Mouse (Mus musculus): Measurements from ENCODE around the gene Nrxn1. TPM values are rescaled to one million over a fixed set of nuclear protein-coding genes. Genes with fewer than 3 reads are reported as not detected.

Nrxn1 gene
- total and polyA plus RNA-seq, 3 experiments: not detected

DNA sequence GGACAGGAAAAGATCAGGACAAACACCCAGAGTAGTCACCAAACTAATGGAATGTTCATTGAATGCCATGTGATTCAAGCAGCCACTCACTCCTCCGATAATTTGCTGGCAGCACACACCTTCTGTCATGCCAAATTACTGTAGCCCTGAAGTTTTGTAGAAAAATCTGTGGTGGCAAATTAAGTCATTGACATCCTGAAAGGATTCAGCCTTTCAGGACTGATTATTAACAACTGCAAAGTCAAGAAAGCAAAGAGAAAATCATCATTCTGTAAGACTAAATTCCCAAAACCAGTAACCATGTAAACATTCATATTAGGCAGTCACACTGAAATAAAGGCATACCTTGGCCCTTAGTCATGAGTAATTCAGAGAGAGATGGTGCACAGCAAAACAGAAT, 662.7 kb downstream of the Nrxn1 start:
- Histone ChIP-seq H3K9me3 (replicated peaks; ENCODE audit: low read length) (peaks cover 23% of the 10 kb centered on the region), H3K4me1 (ENCODE audit: control insufficient read depth in 1 of 2, insufficient read depth in 2 of 2) (no peaks in the 10 kb centered on the region), H3K4me3 (replicated peaks in 1 of 3; ENCODE audit: low read depth in 2 of 3, low read length in 2 of 3, poor library complexity in 1 of 3) (no peak overlapping the region), H3K9ac (ENCODE audit: insufficient read depth, low read depth) (no peak overlapping the region), H3K79me2 (replicated peaks; ENCODE audit: control insufficient read depth, extremely low read depth, insufficient read depth, poor library complexity, severe bottlenecking) (no peaks in the 10 kb centered on the region), H3K4me2 (ENCODE audit: insufficient read depth, low read depth, poor library complexity, severe bottlenecking) (no peak overlapping the region), H3K36me3 (replicated peaks in 1 of 2; ENCODE audit: control insufficient read depth in 1 of 2, insufficient read depth in 1 of 2, low read length in 1 of 2) (no peaks in the 10 kb centered on the region), H3K27ac (ENCODE audit: insufficient read depth, low read depth) (no peak overlapping the region), H3K27me3 (replicated peaks) (no peaks in the 10 kb centered on the region)
- no peak for TF ChIP-seq ETS1 (conservative IDR thresholded peaks at IDR 0.05; ENCODE audit: low read depth, low read length)
- TF ChIP-seq CHD1 (IDR thresholded peaks at IDR 0.05; ENCODE audit: low read depth, low read length): no peak
- in situ Hi-C loops (cut with MboI; ENCODE audit: low pct_ligation_motif_present, low pct_unique_long_range_greater_than_20kb, low sequenced_read_pairs): no loop called here
- DNase-seq (ENCODE audit: extremely low read depth): no peak
- dilution Hi-C loops (cut with MboI; ENCODE audit: extremely low pct_ligation_motif_present, extremely low pct_unique_long_range_greater_than_20kb, low sequenced_read_pairs): no loop called here

DNA sequence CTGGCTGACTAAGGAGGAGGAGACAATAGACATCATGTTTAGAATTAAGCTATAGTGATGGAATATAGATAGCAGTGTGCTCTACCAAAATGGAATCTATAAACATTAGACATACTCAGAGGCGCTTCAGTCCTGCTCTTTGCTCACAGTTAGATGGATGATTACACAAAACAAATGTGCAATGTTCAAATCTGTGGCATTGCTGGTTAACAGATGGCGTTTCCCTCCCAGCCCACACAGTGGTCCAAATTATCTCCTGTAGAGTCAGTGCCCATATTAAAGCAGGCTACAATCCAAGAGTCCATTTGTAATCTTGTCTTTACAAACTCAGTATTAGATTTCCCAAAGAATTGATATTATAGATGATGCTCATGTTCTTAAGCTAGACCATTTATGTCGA, 666.9 kb downstream of the Nrxn1 start:
- H3K4me1 ChIP-seq (ENCODE audit: control insufficient read depth in 1 of 2, insufficient read depth in 2 of 2): no peaks in the 10 kb centered on the region
- H3K4me3 ChIP-seq (replicated peaks in 1 of 3; ENCODE audit: low read depth in 2 of 3, low read length in 2 of 3, poor library complexity in 1 of 3): no peak overlapping the region
- H3K27me3 ChIP-seq (replicated peaks): no peaks in the 10 kb centered on the region
- no peak for DNase-seq (ENCODE audit: extremely low read depth)
- no peak overlapping the region for H3K4me2 ChIP-seq (ENCODE audit: insufficient read depth, low read depth, poor library complexity, severe bottlenecking)
- in situ Hi-C loops (cut with MboI; ENCODE audit: low pct_ligation_motif_present, low pct_unique_long_range_greater_than_20kb, low sequenced_read_pairs): no loop called here
- no peak overlapping the region for H3K27ac ChIP-seq (ENCODE audit: insufficient read depth, low read depth)
- peaks cover 34% of the 10 kb centered on the region for H3K9me3 ChIP-seq (replicated peaks; ENCODE audit: low read length)
- no peak overlapping the region for H3K9ac ChIP-seq (ENCODE audit: insufficient read depth, low read depth)
- TF ChIP-seq JUND (conservative IDR thresholded peaks at IDR 0.05; ENCODE audit: low read depth, low read length): no peak
- no peak for TF ChIP-seq UBTF (IDR thresholded peaks at IDR 0.05; ENCODE audit: low read depth, low read length)
- TF ChIP-seq JUN (IDR thresholded peaks at IDR 0.05; ENCODE audit: insufficient read depth, low read depth, low read length): no peak
- TF ChIP-seq POLR2AphosphoS2 (IDR thresholded peaks at IDR 0.05; ENCODE audit: low read depth, low read length): no peak
- no peak for TF ChIP-seq MEF2A (IDR thresholded peaks at IDR 0.05; ENCODE audit: borderline replicate concordance, low read depth, low read length)
- TF ChIP-seq KAT2A (IDR thresholded peaks at IDR 0.05; ENCODE audit: insufficient replicate concordance, low read length): no peak
- no peak for TF ChIP-seq TCF12 (IDR thresholded peaks at IDR 0.05; ENCODE audit: low read depth, low read length)
- no peak for TF ChIP-seq RAD21 (IDR thresholded peaks at IDR 0.05; ENCODE audit: low read depth, low read length)
- no peak for TF ChIP-seq EP300 (IDR thresholded peaks at IDR 0.05; ENCODE audit: low read length)
- dilution Hi-C loops (cut with MboI; ENCODE audit: extremely low pct_ligation_motif_present, extremely low pct_unique_long_range_greater_than_20kb, low sequenced_read_pairs): no loop called here
- no peaks in the 10 kb centered on the region for H3K79me2 ChIP-seq (replicated peaks; ENCODE audit: control insufficient read depth, extremely low read depth, insufficient read depth, poor library complexity, severe bottlenecking)
- H3K36me3 ChIP-seq (replicated peaks in 1 of 2; ENCODE audit: control insufficient read depth in 1 of 2, insufficient read depth in 1 of 2, low read length in 1 of 2): no peaks in the 10 kb centered on the region

DNA sequence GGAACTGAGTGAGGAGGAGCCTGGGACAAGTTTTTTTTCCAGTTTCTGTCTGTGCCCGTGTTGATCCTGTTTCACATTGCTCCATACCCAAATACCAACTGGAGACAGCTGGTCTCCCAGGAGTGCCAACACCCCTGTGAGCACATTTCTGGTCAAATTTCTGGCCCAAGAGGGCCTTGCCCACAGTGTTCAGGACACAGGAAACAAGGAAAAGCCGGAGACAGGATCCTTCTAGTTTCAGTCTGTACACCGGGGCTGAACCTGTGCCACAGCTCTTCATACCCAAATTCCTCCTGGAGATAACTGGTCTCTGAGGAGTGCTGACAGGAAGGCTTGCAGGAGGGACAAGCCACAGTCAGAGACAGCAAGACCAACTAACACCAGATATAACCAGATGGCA, 670.3 kb downstream of the Nrxn1 start:
- no peaks in the 10 kb centered on the region for H3K79me2 ChIP-seq (replicated peaks; ENCODE audit: control insufficient read depth, extremely low read depth, insufficient read depth, poor library complexity, severe bottlenecking)
- DNase-seq (ENCODE audit: extremely low read depth): no peak
- no peaks in the 10 kb centered on the region for H3K4me1 ChIP-seq (ENCODE audit: control insufficient read depth in 1 of 2, insufficient read depth in 2 of 2)
- dilution Hi-C loops (cut with MboI; ENCODE audit: extremely low pct_ligation_motif_present, extremely low pct_unique_long_range_greater_than_20kb, low sequenced_read_pairs): no loop called here
- H3K9ac ChIP-seq (ENCODE audit: insufficient read depth, low read depth): no peak overlapping the region
- H3K4me3 ChIP-seq (replicated peaks in 1 of 3; ENCODE audit: low read depth in 2 of 3, low read length in 2 of 3, poor library complexity in 1 of 3): no peak overlapping the region
- in situ Hi-C loops (cut with MboI; ENCODE audit: low pct_ligation_motif_present, low pct_unique_long_range_greater_than_20kb, low sequenced_read_pairs): no loop called here
- no peak for TF ChIP-seq PAX5 (IDR thresholded peaks at IDR 0.05; ENCODE audit: low read length)
- no peak for TF ChIP-seq POLR2A (IDR thresholded peaks at IDR 0.05; ENCODE audit: low read depth, low read length)
- TF ChIP-seq KAT2A (IDR thresholded peaks at IDR 0.05; ENCODE audit: insufficient replicate concordance, low read length): no peak
- TF ChIP-seq UBTF (IDR thresholded peaks at IDR 0.05; ENCODE audit: low read depth, low read length): no peak
- no peak for TF ChIP-seq E2F4 (IDR thresholded peaks at IDR 0.05; ENCODE audit: insufficient replicate concordance, low read depth, low read length)
- TF ChIP-seq EP300 (IDR thresholded peaks at IDR 0.05; ENCODE audit: low read length): no peak
- no peak for TF ChIP-seq SMC3 (IDR thresholded peaks at IDR 0.05; ENCODE audit: low read depth, low read length)
- TF ChIP-seq NELFE (IDR thresholded peaks at IDR 0.05; ENCODE audit: low read depth, low read length): no peak
- no peak for TF ChIP-seq ZMIZ1 (IDR thresholded peaks at IDR 0.05; ENCODE audit: low read depth, low read length)
- no peak for TF ChIP-seq ZKSCAN1 (IDR thresholded peaks at IDR 0.05; ENCODE audit: borderline replicate concordance, low read depth, low read length)
- TF ChIP-seq MAX (IDR thresholded peaks at IDR 0.05; ENCODE audit: low read length): no peak
- no peak for TF ChIP-seq TCF12 (IDR thresholded peaks at IDR 0.05; ENCODE audit: low read depth, low read length)
- no peak for TF ChIP-seq RCOR1 (conservative IDR thresholded peaks at IDR 0.05; ENCODE audit: low read depth, low read length)
- no peak for TF ChIP-seq TBP (conservative IDR thresholded peaks at IDR 0.05; ENCODE audit: low read depth, low read length)
- no peak for TF ChIP-seq HCFC1 (IDR thresholded peaks at IDR 0.05; ENCODE audit: low read depth, low read length)
- TF ChIP-seq JUN (IDR thresholded peaks at IDR 0.05; ENCODE audit: insufficient read depth, low read depth, low read length): no peak
- TF ChIP-seq MEF2A (IDR thresholded peaks at IDR 0.05; ENCODE audit: borderline replicate concordance, low read depth, low read length): no peak
- H3K36me3 ChIP-seq (replicated peaks in 1 of 2; ENCODE audit: control insufficient read depth in 1 of 2, insufficient read depth in 1 of 2, low read length in 1 of 2): no peaks in the 10 kb centered on the region
- H3K4me2 ChIP-seq (ENCODE audit: insufficient read depth, low read depth, poor library complexity, severe bottlenecking): no peak overlapping the region
- H3K27ac ChIP-seq (ENCODE audit: insufficient read depth, low read depth): no peak overlapping the region
- H3K9me3 ChIP-seq (replicated peaks; ENCODE audit: low read length): peaks cover 31% of the 10 kb centered on the region
- H3K27me3 ChIP-seq (replicated peaks): no peaks in the 10 kb centered on the region
